Mouse (Mus musculus) midbrain, postnatal 0 days (tissue): ENCODE data around the gene Abcd2. TPM values are rescaled to one million over a fixed set of nuclear protein-coding genes. Genes with fewer than 3 reads are reported as not detected.

Source experiments
- ATAC-seq: fragments of 200-750 bp; cut with Nextera tagmentation; 2 replicates; pipeline ENCODE4 v1.8.0; 2017; ENCODE audit warnings: moderate number of reproducible peaks, mild to moderate bottlenecking, moderate TSS enrichment, moderate library complexity; ENCODE audit not compliant: low FRiP score
- DNase-seq: peaks from one replicate; pipeline ENCODE4 v3.0.0-alpha.2; 2015; ENCODE audit warnings: low spot score
- H3K27ac ChIP-seq: fragments of 300-500 bp; sonication (generic); 2 replicates; pipeline ENCODE4 v1.5.1; 2014; ENCODE audit warnings: low read depth, mild to moderate bottlenecking, low read length, mixed read lengths
- H3K27me3 ChIP-seq: fragments of 300-500 bp; sonication (generic); 2 replicates; pipeline ENCODE4 v1.6.1; 2014; ENCODE audit warnings: low read length, control low read depth, mixed read lengths; ENCODE audit not compliant: insufficient read depth
- H3K36me3 ChIP-seq: fragments of 300-500 bp; sonication (generic); 2 replicates; pipeline ENCODE4 v1.6.1; 2014; ENCODE audit warnings: low read length, control low read depth, mixed read lengths; ENCODE audit not compliant: insufficient read depth
- H3K4me1 ChIP-seq: fragments of 300-500 bp; sonication (generic); 2 replicates; pipeline ENCODE4 v1.6.1; 2014; ENCODE audit warnings: mild to moderate bottlenecking, control low read depth, antibody characterized with exemption, low read length, mixed read lengths; ENCODE audit not compliant: insufficient read depth
- H3K4me2 ChIP-seq: fragments of 300-500 bp; sonication (generic); 2 replicates; pipeline ENCODE4 v1.6.1; 2014; ENCODE audit warnings: low read depth, mild to moderate bottlenecking, low read length, mixed read lengths; ENCODE audit not compliant: poor library complexity, severe bottlenecking
- H3K4me3 ChIP-seq: fragments of 300-500 bp; sonication (generic); 2 replicates; pipeline ENCODE4 v1.5.1; 2014; ENCODE audit warnings: low read depth, mild to moderate bottlenecking, low read length, moderate library complexity
- H3K9ac ChIP-seq: fragments of 300-500 bp; sonication (generic); replicated peaks from 2 replicates; pipeline ENCODE4 v1.6.1; 2014; ENCODE audit warnings: mild to moderate bottlenecking, low read length, moderate library complexity, mixed read lengths; ENCODE audit not compliant: poor library complexity, severe bottlenecking
- H3K9me3 ChIP-seq: fragments of 300-500 bp; sonication (generic); 2 replicates; pipeline ENCODE4 v1.6.1; 2016; ENCODE audit warnings: low read length, control low read depth
- CTCF ChIP-seq: IDR thresholded peaks from 2 replicates; pipeline ENCODE4 v1.5.1; 2016; ENCODE audit warnings: antibody characterized with exemption, mild to moderate bottlenecking
- WGBS: fragments of 180-500 bp; shearing (Covaris S2); extraction: QIAGEN DNeasy Blood & Tissue Kit; methylation state at CpG from one replicate; pipeline ENCODE4 v1.1.7; 2014; 5-methylcytosine and 5-hydroxymethylcytosine counted together
- polyA plus RNA-seq: library from polyadenylated mRNA; unstranded; fragments of >200 nt; fragmentation: Nextera tagmentation; extraction: Ambion mirVana; gene quantifications from 2 replicates; pipeline ENCODE4 v1.2.1, GENCODE M21; 2015
- total RNA-seq: library from RNA; depleted of rRNA; stranded (reverse); fragments of >200 nt; gene quantifications from 2 replicates; pipeline ENCODE4 v1.2.3, GENCODE M21; 2014

The Abcd2 gene
- total and polyA plus RNA-seq, 2 experiments from 2014 or later = 4.9 to 7.2 TPM

- ATAC-seq (no peak), DNase-seq (no peak)
- Histone ChIP-seq H3K4me1 (no peaks in the 10 kb centered on the region), H3K4me3 (no peak overlapping the region), H3K4me2 (no peak overlapping the region), H3K36me3 (no peaks in the 10 kb centered on the region), H3K9ac (no peak overlapping the region), H3K27me3 (no peaks in the 10 kb centered on the region), H3K27ac (no peak overlapping the region), H3K9me3 (no peaks in the 10 kb centered on the region)
- no peak for TF ChIP-seq CTCF
- WGBS = 95% methylated on average over 1 of the region's 1 CpGs
These were observed 9.2 kb upstream of the Abcd2 start for GRCm38 (mm10) chr15:91200833-91201232.

GRCm38 (mm10) chr15:91199256-91199905 lies 7.8 kb upstream of the Abcd2 start, which contains the start of gene CN725425:
CN725425 (plus strand) TSS chr15:91199494.
- no peak within 1 kb of the TSS for H3K4me3 ChIP-seq
- H3K4me1 ChIP-seq = no peaks in the 10 kb centered on the region
- ATAC-seq = no peak

GRCm38 (mm10) chr15:91192223-91192598 lies 612 bp upstream of the Abcd2 start:
- H3K9ac ChIP-seq = peak overlapping the region; percentile 51; the same call in 1 of the 2 replicates
- no peak for ATAC-seq
- 10% methylated on average over 7 of the region's 7 CpGs for WGBS
- H3K4me1 ChIP-seq = peaks cover 4% of the 10 kb centered on the region; the same call in 1 of the 2 replicates
- no peak for TF ChIP-seq CTCF
- H3K36me3 ChIP-seq = no peaks in the 10 kb centered on the region
- H3K4me2 ChIP-seq = peak overlapping the region; percentile 83
- no peak for DNase-seq
- H3K4me3 ChIP-seq = peak overlapping the region; percentile 52
- H3K9me3 ChIP-seq = no peaks in the 10 kb centered on the region
- H3K27ac ChIP-seq = peak overlapping the region; percentile 70
- H3K27me3 ChIP-seq = no peaks in the 10 kb centered on the region

More at GRCm38 (mm10) chr15:91199256-91199905, 7.8 kb upstream of the Abcd2 start, which contains the start of gene CN725425:
- Histone ChIP-seq H3K9ac (no peak within 1 kb of the TSS), H3K27ac (no peak within 1 kb of the TSS), H3K4me2 (no peak within 1 kb of the TSS), H3K9me3 (no peaks in the 10 kb centered on the region), H3K36me3 (no peaks in the 10 kb centered on the region), H3K27me3 (no peaks in the 10 kb centered on the region)
- no peak for DNase-seq
- no peak for TF ChIP-seq CTCF
- WGBS = 93% methylated on average over 30 of the region's 30 CpGs

- Histone ChIP-seq H3K36me3 (no peaks in the 10 kb centered on the region), H3K9me3 (no peaks in the 10 kb centered on the region), H3K9ac (peak overlapping the region; percentile 51), H3K4me3 (peak overlapping the region; percentile 52), H3K27ac (peak overlapping the region; percentile 70), H3K27me3 (no peaks in the 10 kb centered on the region), H3K4me1 (peaks cover 4% of the 10 kb centered on the region; the same call in 1 of the 2 replicates), H3K4me2 (peak overlapping the region; percentile 83)
- TF ChIP-seq CTCF = no peak
- ATAC-seq (no peak), DNase-seq (peak; percentile 36)
- WGBS = 17% methylated on average over 17 of the region's 17 CpGs
These were observed 936 bp downstream of the Abcd2 start for GRCm38 (mm10) chr15:91190519-91191207.

GRCm38 (mm10) chr15:91190026-91190425 lies 1.6 kb downstream of the Abcd2 start:
- peak overlapping the region; percentile 83 for H3K4me2 ChIP-seq
- no peak overlapping the region for H3K27ac ChIP-seq
- H3K36me3 ChIP-seq = no peaks in the 10 kb centered on the region
- 10% methylated on average over 4 of the region's 4 CpGs for WGBS
- H3K4me1 ChIP-seq = peaks cover 4% of the 10 kb centered on the region; the same call in 1 of the 2 replicates
- no peak for DNase-seq
- H3K27me3 ChIP-seq = no peaks in the 10 kb centered on the region
- no peak for ATAC-seq
- peak overlapping the region; percentile 52 for H3K4me3 ChIP-seq
- H3K9ac ChIP-seq = peak overlapping the region; percentile 51; the same call in 1 of the 2 replicates
- H3K9me3 ChIP-seq = no peaks in the 10 kb centered on the region
- no peak for TF ChIP-seq CTCF

GRCm38 (mm10) chr15:91186358-91186757 lies 5.2 kb downstream of the Abcd2 start:
- ATAC-seq = no peak
- H3K4me2 ChIP-seq = no peak overlapping the region

More at GRCm38 (mm10) chr15:91186358-91186757, 5.2 kb downstream of the Abcd2 start:
- Histone ChIP-seq H3K4me3 (no peak overlapping the region), H3K9ac (no peak overlapping the region), H3K4me1 (peaks cover 4% of the 10 kb centered on the region; the same call in 1 of the 2 replicates), H3K36me3 (no peaks in the 10 kb centered on the region), H3K9me3 (no peaks in the 10 kb centered on the region), H3K27ac (no peak overlapping the region), H3K27me3 (no peaks in the 10 kb centered on the region)
- whole genome bisulfite sequencing = 86% methylated on average over 6 of the region's 6 CpGs
- no peak for TF ChIP-seq CTCF
- no peak for DNase-seq
